Mouse (Mus musculus) midbrain, embryonic 10.5 days (tissue): ENCODE results near the gene Gm8909. TPM values are rescaled to one million over a fixed set of nuclear protein-coding genes. Genes with fewer than 3 reads are reported as not detected.
A peak's percentile ranks its signal among the peaks of the same experiment; 100 is the strongest.
"Not testable (repeated sequence)": the region's sequence is repeated elsewhere in the genome, so short reads cannot be mapped to it uniquely, and the experiment has no call there.

Experiments
- DNase-seq: peaks from one replicate; pipeline ENCODE4 v3.0.0-alpha.2; 2017; ENCODE audit warnings: low spot score
- H3K27ac ChIP-seq: fragments of 300-500 bp; sonication (generic); replicated peaks from 2 replicates; pipeline ENCODE4 v1.5.1; 2016; ENCODE audit warnings: mild to moderate bottlenecking
- H3K27me3 ChIP-seq: fragments of 300-500 bp; sonication (generic); 2 replicates; pipeline ENCODE4 v1.6.1; 2016; ENCODE audit warnings: low read depth, mild to moderate bottlenecking; ENCODE audit not compliant: poor library complexity, severe bottlenecking
- H3K36me3 ChIP-seq: fragments of 300-500 bp; sonication (generic); 2 replicates; pipeline ENCODE4 v1.6.1; 2016; ENCODE audit warnings: mild to moderate bottlenecking, moderate library complexity
- H3K4me1 ChIP-seq: fragments of 300-500 bp; sonication (generic); 2 replicates; pipeline ENCODE4 v1.6.1; 2016
- H3K4me3 ChIP-seq: fragments of 300-500 bp; sonication (generic); 2 replicates; pipeline ENCODE4 v1.5.1; 2016; ENCODE audit warnings: mild to moderate bottlenecking, moderate library complexity
- H3K9me3 ChIP-seq: fragments of 300-500 bp; sonication (generic); replicated peaks from 2 replicates; pipeline ENCODE4 v1.6.1; 2016; ENCODE audit warnings: mild to moderate bottlenecking
- WGBS: fragments of 180-500 bp; shearing (Covaris S2); methylation state at CpG from one replicate; pipeline ENCODE4 v1.1.7; 2016; 5-methylcytosine and 5-hydroxymethylcytosine counted together
- polyA plus RNA-seq: library from polyadenylated mRNA; unstranded; fragments of >200 nt; fragmentation: Nextera tagmentation; extraction: Ambion mirVana; gene quantifications from 2 replicates; pipeline ENCODE4 v1.2.1, GENCODE M21; 2016

Gene Gm8909
- polyA plus RNA-seq, 1 experiment from 2014 or later: 0.22 TPM

- not testable (repeated sequence) for H3K4me1 ChIP-seq, H3K36me3 ChIP-seq, H3K4me3 ChIP-seq, DNase-seq, H3K27ac ChIP-seq, H3K9me3 ChIP-seq
- peaks cover 45% of the 10 kb centered on the region for H3K27me3 ChIP-seq
- 80% methylated on average over 3 of the region's 3 CpGs for WGBS
These were observed 44.2 kb downstream of the Gm8909 start for GRCm38 (mm10) chr17:36124111-36124510.

- not testable (repeated sequence) for H3K9me3 ChIP-seq, DNase-seq
- WGBS: 10% methylated on average over 8 of the region's 8 CpGs
These were observed 46.9 kb downstream of the Gm8909 start, which contains the start of gene Gm19684 for GRCm38 (mm10) chr17:36121352-36122020. TSS of gene Gm19684 (plus strand) at chr17:36121678.

GRCm38 (mm10) chr17:36120839-36121238 is 47.5 kb downstream of the Gm8909 start:
- DNase-seq, H3K4me3 ChIP-seq, H3K36me3 ChIP-seq, H3K4me1 ChIP-seq, H3K9me3 ChIP-seq, H3K27ac ChIP-seq: not testable (repeated sequence)
- 20% methylated on average over 18 of the region's 18 CpGs for WGBS
- H3K27me3 ChIP-seq: peaks cover 47% of the 10 kb centered on the region

More at GRCm38 (mm10) chr17:36121352-36122020, 46.9 kb downstream of the Gm8909 start, which contains the start of gene Gm19684:
- H3K36me3 ChIP-seq, H3K4me1 ChIP-seq, H3K27ac ChIP-seq: not testable (repeated sequence)
- H3K4me3 ChIP-seq: peak within 1 kb of the TSS; percentile 9; the same call in 1 of the 2 replicates
- peaks cover 47% of the 10 kb centered on the region for H3K27me3 ChIP-seq

- H3K9me3 ChIP-seq, H3K27ac ChIP-seq, DNase-seq, H3K36me3 ChIP-seq, H3K4me1 ChIP-seq, H3K4me3 ChIP-seq: not testable (repeated sequence)
- 19% methylated on average over 3 of the region's 3 CpGs for WGBS
- peaks cover 39% of the 10 kb centered on the region for H3K27me3 ChIP-seq
These were observed 51.8 kb downstream of the Gm8909 start for GRCm38 (mm10) chr17:36116545-36116944.

Other genes starting within 250 kb of the Gm8909 start
- 117 and 121 TPM in 2 replicates for gene Abcf1, start 198.8 kb downstream of the Gm8909 start, polyA plus RNA-seq
- 56.3 and 59.7 TPM in 2 replicates for gene Gnl1, start 188.7 kb downstream of the Gm8909 start, polyA plus RNA-seq
- 45.3 and 50.1 TPM in 2 replicates for gene Prr3, start 188.3 kb downstream of the Gm8909 start, polyA plus RNA-seq
- gene H2-T24, start 148.0 kb downstream of the Gm8909 start, polyA plus RNA-seq: 4.4 and 5.9 TPM in 2 replicates
- gene H2-T23, start 135.7 kb downstream of the Gm8909 start, polyA plus RNA-seq: 3.5 and 4.9 TPM in 2 replicates
- gene H2-T22, start 125.8 kb downstream of the Gm8909 start, polyA plus RNA-seq: 7.0 and 8.4 TPM in 2 replicates
- gene Gm6034, start 125.6 kb downstream of the Gm8909 start, polyA plus RNA-seq: not detected in 2 replicates
- gene Gm11127, start 110.2 kb downstream of the Gm8909 start, polyA plus RNA-seq: not detected in 2 replicates
- gene Gm19684, start 46.9 kb downstream of the Gm8909 start, polyA plus RNA-seq: not detected in 2 replicates
- gene Gm7030, start 39.1 kb downstream of the Gm8909 start, polyA plus RNA-seq: not detected in 2 replicates
- gene H2-T3, start 21.8 kb upstream of the Gm8909 start, polyA plus RNA-seq: not detected in 2 replicates
- gene Rpp21, start 89.5 kb upstream of the Gm8909 start, polyA plus RNA-seq: 94.2 and 94.9 TPM in 2 replicates
- gene Trim39, start 103.7 kb upstream of the Gm8909 start, polyA plus RNA-seq: 21.2 and 23.2 TPM in 2 replicates
- gene H2-M10.2, start 118.0 kb upstream of the Gm8909 start, polyA plus RNA-seq: 0.16 and 0.17 TPM in 2 replicates
- not detected in 2 replicates for gene H2-M10.1, start 157.6 kb upstream of the Gm8909 start, polyA plus RNA-seq
- not detected in 2 replicates for gene H2-M10.3, start 199.9 kb upstream of the Gm8909 start, polyA plus RNA-seq